Mouse (Mus musculus): ENCODE data around the gene Plxdc1.

Gene Plxdc1

DNA sequence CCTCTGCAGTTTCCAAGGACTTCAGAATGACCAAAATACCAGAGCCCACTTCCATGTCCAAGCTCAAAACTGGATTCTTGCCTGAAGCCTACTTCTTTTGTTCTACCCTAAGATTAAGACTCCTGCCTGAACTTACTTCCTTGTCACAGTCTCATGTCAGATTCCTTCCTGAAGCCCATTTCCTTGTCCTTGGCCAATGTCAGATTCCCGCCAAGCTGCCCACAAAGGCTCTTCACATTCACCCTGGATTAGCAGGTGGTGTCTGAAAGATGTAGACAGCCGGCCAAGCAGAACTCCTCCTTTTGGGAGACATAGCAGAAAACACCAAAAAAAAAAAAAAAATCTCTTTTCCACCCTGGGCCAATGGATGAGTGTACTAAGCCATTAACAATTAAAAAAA lies 70.8 kb downstream of the Plxdc1 start:
- DNase-seq (ENCODE audit: low spot score in 2 of 2) = no peak

DNA sequence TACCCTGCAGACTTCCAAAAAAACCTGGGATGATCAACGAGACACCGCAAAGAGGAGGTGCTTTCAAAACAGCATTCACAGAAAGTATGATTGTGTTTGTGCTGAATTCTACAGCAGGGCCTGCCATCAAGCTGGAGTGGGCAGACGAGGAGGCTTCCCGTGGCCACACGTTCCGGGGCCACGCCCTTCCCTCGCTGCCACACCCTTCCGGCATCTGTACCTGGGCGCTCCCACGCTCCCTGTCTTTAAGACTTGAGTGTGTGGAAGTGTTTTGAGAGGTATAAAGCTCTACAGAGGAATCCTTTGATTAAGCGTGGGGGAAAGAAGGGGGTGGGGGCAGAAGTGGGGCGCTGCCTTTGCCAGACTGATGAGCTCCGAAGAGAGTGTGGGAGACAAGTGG lies 73.1 kb downstream of the Plxdc1 start:
- DNase-seq (ENCODE audit: low spot score in 2 of 2) = no peak

DNA sequence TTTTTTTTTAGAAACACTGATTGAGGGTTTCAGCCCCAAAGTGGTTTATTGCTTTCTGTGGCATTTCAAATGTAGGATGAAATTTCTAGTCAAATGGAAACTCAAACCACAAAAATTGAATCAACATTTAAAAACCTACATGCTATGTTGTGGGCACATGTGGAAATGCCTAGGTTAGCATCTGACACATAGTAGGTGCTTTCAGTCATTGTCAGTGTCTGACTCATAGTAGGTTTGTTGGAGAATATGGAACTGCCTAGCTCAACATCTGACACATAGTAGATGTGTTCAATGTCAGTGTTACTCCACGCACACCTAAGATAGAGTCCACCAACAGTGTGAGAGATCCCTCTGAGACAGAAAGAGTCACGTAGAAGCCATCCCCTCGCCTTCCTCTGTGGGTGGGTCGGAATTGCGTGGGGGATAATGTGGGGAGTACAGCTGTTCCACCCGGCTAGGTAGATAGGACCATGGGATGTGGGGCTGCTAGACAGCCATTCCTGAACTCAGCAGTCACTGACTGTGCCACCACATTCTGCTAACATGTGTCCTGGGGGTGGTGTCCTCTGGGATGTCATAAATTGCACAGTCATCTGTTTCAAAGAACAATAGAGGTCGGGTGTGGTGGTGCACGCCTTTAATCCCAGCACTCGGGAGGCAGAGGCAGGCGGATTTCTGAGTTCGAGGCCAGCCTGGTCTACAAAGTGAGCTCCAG lies 77.5 kb downstream of the Plxdc1 start:
- no peak for DNase-seq (ENCODE audit: low spot score in 2 of 2)

DNA sequence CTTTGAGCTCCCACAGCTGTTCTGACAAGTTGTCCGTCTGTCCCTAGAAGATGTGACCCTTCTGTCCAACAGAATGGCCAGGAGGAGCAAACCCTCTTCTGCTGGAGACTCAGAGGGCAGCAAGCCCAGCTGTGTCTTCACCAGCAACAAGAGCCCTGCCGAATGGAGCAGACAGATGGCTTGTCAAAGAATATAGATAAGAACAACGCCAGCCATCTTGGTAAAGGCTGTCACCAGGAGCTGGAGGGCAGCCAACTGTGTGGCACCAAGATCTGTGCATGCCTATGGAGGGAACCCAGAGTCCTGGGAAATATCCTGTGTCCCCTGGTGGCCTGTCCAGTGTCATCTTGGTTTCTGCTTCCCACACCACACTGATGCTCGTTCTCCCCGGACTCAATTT lies 78.3 kb downstream of the Plxdc1 start:
- no peak for DNase-seq (ENCODE audit: low spot score in 2 of 2)

DNA sequence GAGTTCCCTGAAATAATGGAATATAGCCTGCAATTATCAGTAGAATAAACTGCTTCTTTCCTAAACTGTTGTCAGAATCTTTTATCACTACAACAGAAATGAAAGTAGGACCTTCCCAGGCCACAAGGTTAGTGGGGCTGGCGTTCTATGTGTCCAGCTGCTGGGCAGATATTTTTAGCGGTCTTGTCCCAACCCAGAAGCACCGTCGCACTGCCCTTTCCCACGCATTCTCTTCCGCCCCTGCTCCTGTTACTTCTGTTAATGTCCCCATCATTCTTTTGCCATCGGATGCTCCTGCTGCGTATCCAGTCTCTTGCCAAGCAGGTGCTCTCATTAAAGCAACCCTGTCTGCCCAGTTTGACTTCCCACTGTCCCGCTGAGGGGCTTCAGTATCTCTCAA lies 79.3 kb downstream of the Plxdc1 start:
- no peak for DNase-seq (ENCODE audit: low spot score in 2 of 2)

DNA sequence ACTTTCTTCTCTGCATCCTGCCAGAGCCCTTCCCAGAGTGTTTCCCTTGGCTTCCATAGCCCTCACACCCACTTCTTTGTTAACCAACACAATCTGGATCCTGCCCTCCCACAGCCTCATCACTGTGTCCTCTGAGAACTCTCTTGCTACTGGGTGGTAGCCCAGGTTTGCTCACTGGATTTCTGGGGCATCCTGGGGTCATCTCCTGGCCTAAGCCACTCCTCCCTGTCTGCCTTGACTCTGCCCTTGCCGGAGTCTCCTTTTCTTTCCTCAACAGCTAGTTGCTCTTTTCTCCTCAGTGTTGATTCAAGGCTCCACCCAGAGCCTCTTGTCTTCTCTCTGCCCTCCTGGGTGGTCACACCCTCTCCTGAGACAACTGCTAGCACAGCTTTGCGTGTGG lies 80.3 kb downstream of the Plxdc1 start:
- DNase-seq (ENCODE audit: low spot score in 2 of 2) = no peak

DNA sequence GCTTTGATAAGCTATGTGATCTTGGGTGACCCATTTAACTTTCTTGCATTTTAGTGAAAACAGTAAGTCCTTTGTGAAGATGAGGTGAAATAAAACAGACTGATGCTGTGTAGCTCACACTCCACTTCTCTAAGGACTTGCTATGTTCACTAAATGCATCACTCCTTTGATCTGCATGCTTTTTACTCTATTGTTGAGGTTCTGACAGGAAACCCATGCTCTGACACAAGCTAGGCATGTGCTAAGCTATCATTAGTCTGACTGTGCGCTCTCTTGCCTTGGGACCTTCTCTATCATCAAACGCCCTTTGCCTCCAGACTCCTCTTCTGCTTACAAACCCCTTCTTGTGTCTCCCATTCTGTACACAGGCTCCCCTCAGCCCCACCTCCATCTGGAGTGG lies 80.7 kb downstream of the Plxdc1 start:
- no peak for DNase-seq (ENCODE audit: low spot score in 2 of 2)

DNA sequence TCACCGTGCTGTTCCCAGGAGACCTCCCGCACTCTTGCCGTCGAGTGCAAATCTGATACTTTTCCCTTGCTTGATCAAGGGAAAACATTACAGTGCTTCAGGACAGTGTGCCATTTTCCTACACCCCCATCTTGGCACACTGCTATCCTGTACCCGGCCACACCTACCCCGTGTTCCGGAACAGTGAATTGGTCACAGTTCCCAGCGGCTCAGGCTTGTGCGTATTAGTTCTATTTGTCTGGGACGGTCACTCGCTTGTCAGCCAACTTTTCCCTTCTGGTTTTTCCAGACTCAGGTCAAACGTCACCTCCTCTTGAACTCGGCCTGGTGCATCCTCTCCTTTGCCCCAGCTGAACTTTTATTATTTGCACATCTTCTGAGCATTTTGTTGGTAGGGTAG lies 81.4 kb downstream of the Plxdc1 start:
- no peak for DNase-seq (ENCODE audit: low spot score in 2 of 2)

DNA sequence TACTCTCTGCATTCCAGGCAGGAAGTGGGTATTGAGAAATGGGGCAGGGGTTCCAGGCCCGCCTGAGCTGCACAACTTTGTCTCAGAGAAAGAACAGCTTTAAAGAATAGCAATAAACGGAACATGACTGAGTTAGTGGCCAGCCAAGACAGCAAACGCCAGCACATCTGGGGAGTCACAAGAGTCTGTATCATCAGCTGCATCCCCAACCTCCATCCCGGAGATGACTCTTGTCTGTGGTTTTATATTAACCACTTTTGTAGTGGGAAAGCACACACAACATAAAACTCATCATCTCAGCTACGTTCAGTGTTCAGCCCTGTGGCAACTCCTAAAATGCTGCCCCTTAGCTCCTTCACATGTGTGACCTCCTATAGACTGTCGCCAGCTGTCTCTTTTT lies 84.4 kb downstream of the Plxdc1 start:
- no peak for DNase-seq (ENCODE audit: low spot score in 2 of 2)

DNA sequence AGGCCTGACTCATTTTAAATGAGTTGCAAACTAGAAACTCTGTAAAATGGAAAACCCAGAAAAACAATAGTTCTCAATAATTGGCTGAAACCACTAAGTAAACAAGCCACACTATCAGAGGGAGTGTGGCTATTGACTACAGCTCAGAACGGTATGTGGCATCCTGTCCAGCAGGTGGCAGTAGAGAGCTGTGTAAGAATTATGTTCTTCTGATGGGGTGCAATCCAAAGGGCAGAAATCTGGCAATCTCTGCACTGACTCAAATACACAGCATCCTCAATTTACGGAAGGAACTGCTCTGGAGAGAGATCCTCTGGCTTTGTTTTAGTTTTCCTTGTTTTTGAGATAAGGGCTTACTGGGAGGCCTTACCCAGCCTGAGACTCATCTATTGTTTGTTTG lies 86.4 kb downstream of the Plxdc1 start:
- peak; percentile 42 to 81 for DNase-seq (ENCODE audit: low spot score in 2 of 2)

DNA sequence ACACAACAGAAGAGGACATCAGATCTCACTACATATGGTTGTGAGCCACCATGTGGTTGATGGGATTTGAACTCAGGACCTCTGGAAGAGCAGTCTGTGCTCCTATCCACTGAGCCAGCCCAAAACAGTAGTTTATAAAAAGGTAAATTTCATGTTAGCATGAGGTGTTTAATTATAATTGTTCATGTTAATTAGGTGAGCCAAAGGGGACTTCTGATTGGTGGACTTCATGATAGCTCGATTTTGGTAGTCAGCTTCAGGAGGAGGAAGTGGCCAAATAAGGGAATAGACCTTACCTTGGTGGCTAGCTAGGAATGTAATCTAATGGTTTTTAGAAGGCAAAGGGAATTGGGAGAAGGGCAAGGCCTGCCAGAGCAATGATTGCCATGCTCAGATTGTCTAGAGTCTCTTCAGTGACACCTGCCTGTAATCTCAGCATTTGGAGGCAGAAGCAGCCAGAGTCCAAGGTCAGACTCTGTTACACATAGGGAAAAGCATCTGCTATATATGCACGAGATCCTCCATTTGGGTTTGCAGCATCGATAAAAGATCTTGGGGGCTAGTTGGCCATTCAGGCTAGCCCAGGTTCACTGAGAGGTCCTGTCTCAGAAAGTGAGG lies 88.6 kb downstream of the Plxdc1 start:
- no peak for DNase-seq (ENCODE audit: low spot score in 2 of 2)

DNA sequence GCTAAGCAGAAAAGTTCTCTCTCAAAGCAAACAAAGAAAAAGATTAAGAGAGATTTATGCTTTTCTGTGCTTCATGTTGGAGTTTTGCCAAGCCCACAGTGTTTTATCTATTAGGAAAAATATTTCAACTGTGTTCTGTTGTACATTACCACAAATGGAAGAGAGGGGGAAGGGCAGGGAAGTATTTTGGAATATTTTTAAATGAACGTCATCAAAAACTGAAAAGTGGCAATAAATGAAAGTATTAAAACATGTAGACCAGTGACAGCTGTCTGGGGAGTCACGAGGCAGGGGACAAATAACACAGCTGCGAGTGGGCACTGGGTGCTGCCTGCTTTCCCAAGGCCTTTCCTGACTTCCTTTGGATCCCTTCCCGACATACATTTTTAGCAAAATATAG lies 89.6 kb downstream of the Plxdc1 start:
- DNase-seq (ENCODE audit: low spot score in 2 of 2) = no peak

DNA sequence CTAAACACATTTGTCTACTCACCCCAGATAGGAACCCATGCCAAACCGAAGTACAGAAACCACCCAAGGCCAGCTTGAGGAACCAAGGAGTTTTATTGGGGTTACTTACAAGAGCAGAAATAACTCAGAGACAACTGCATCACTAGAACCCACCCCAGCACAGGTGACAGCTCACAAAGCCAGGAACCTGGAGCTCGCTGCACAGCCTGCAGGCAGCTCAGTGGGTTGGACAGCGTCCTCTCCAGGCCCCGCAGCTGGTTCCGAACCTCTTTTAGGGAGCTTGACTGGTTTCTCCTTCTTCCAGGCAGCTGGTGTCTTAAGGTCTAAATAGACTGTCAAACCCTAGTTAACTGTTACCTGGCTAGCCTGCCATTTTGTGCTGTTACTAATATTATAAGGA lies 94.4 kb downstream of the Plxdc1 start:
- DNase-seq (ENCODE audit: low spot score in 2 of 2) = no peak

DNA sequence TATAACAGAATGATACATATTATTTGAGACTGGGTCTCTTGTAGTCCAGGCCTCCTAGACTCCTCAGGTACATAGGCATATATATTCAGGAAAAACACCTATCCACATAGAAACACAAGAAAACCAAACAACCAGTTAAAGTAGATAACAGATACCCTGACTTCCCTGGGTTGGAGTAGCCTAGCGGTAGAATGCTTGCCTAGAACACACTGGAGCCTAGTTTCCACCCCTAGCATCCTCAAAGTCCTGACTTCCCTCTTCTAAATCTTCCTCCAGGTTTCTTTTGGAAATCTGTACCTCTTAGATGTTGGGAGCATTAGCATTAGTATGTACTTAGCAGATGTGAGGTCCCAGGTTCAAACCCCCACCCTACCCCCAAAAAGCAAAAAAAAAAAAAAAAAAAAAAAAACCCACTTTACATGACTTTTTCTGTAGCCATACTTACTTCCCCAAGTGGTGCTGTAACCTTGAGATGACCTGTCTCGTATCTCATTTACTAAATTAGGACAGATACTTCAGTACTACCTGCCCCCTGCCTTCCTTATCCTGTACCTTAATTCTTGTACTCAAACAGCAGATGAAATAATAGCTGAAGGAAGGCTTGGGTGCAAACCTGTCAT lies 100.8 kb downstream of the Plxdc1 start:
- no peak for DNase-seq (ENCODE audit: low spot score in 2 of 2)

DNA sequence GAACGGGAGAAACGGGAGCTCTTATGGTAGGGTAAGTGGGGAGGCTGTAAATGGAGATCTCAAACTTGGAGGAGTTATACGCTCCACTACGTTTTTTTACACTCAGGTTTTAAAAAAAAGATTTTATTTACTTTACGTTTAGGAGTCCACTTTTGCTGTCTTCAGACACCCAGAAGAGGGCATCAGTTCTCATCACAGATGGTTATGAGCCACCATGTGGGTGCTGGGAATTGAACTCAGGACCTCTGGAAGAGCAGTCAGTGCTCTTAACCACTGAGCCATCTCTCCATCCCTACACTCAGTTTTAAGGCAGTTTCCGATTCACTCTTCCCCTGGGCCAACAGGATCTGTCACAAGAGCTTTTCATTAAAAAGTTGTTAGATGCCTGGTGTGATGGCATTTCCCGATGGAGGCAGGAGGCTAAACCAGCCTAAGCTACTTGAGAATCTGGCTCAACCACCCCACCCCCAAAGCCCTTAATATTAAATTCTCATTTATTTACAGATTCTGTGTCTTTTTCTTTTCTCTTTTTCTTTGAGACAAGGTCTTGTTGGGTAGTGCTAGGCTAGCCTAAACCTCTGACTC lies 101.6 kb downstream of the Plxdc1 start:
- no peak for DNase-seq (ENCODE audit: low spot score in 2 of 2)

DNA sequence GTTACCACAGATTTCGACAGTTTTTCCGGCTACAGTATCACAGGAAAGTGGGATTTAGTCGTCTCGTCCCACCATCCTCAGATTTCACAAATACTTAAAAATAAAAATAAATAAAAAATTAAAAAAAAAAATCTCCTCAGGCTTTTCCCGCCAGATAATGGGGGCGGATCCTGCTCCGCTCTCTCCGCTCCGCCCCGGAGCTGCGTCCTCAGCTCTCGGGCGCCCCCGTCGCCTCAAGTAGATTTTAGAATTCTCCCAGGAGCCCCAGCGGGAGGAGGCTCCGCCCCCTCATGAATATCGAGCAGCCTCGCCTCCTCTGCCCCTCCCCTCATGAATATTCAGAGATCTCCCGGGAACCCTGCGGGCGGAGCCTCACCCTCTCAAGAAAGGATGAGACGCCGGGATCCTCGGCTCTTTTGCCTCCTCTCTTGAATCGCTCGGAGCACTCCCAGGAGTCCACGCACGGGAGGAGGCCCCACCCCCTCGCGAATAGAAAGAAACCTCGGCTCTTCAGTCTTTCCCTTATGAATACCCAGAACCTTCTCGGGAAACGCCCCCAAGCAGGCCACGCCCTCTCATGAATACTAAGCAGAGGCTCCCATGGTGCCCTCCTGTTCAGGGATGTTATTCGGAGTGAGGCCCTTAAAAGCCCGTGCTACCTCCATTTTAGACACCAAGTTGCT lies 102.2 kb downstream of the Plxdc1 start, which contains the start of gene Fbxo47:
Gene Fbxo47, minus strand, starts transcription at position 237 of the 683 bp plus-strand sequence.
- peak; percentile 91 to 93 for DNase-seq (ENCODE audit: low spot score in 2 of 2)

DNA sequence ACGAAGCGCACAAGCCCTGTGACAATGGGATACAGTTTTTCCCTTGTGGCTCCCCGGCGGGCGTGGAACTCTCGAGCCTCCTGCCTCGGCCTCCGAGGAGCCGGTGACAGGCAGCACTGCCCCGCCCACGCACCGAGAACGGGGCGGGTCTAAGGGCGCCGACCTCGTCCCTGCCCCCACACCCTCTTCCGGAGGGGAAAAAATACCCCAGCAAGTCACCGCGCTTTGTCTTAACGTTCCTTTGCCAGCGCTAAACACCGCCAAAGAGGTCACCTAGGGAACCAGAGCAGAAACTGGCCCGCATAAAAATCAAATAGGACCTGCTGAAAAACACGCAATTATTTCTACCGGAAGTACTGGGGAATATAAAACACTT lies 102.7 kb downstream of the Plxdc1 start:
- DNase-seq (ENCODE audit: low spot score in 2 of 2) = peak; percentile 67 to 76

DNA sequence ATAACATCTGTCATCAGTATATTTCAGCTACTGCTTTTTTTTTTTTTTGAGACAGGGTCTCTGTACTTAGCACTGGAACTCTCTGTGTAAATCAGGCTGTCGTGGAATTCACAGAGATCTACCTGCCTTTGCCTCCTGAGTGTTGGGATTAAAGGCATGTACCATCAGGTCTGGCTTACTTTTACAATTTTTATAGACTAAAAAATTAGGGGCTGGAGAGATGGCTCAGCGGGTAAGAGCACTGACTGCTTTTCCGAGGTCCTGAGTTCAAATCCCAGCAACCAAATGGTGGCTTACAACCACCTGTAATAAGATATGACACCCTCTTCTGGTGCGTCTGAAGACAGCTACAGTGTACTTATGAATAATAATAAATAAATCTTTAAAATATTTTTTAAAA lies 105.9 kb downstream of the Plxdc1 start:
- DNase-seq (ENCODE audit: low spot score in 2 of 2) = no peak

DNA sequence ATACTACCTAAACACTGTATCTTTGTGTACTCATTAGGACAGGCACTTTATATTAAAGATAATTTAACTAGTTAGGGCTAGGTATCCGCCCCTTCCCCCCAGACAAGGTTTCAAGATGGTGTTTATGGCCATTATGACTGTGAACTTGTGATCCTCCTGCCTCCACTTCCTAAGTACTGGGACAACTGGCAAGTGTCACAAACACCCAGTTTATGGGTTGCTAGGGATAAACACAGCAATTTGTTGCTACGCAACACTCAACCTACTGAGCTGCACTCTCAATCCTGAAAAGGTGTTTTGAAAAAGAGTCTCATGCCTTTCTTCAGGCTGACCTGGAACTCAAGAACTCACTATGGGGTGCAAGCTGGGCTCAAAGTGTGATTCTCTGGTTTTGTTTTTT lies 108.9 kb downstream of the Plxdc1 start:
- no peak for DNase-seq (ENCODE audit: low spot score in 2 of 2)

DNA sequence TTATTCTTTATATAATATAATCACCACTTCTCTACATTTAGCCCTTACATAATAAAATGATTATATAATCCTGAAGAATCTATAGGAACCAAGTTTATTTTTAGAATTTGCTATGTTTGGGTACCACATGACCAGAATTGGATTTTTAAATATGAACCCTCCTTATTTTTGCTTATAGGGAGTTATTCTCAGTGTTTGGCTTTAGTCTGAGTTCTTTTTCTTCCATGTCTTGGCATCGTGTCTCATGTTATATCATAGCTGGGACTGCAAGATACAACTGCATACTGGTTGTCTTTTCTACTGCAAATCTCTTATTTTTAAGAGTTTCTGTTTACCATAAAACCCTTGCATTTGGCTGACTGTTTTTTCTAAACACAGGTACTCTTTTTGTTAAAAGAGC lies 111.8 kb downstream of the Plxdc1 start:
- no peak for DNase-seq (ENCODE audit: low spot score in 2 of 2)
